Mouse (Mus musculus): ENCODE data around the gene Copg1. TPM values are rescaled to one million over a fixed set of nuclear protein-coding genes. Genes with fewer than 3 reads are reported as not detected.

Gene Copg1
- polyA plus RNA-seq, 1 experiment from 2014 or later = 89.5 TPM

- no peak overlapping the region for H3K9ac ChIP-seq (ENCODE audit: low read depth, low read length)
- H3K27ac ChIP-seq (ENCODE audit: low read depth, low read length) = no peak overlapping the region
- H3K27me3 ChIP-seq (replicated peaks; ENCODE audit: control insufficient read depth, insufficient read depth, low read length) = no peaks in the 10 kb centered on the region
- no peaks in the 10 kb centered on the region for H3K9me3 ChIP-seq (ENCODE audit: control insufficient read depth)
- H3K4me3 ChIP-seq (ENCODE audit: low read depth, low read length) = no peak overlapping the region
- H3K36me3 ChIP-seq (ENCODE audit: control insufficient read depth, insufficient read depth) = no peaks in the 10 kb centered on the region
- 46% methylated on average over 1 of the region's 1 CpGs for WGBS
- no peaks in the 10 kb centered on the region for H3K4me1 ChIP-seq (replicated peaks; ENCODE audit: control insufficient read depth, insufficient read depth, low read length)
- no peak overlapping the region for H3K4me2 ChIP-seq (replicated peaks; ENCODE audit: low read depth)
- no peak for ATAC-seq
- TF ChIP-seq CTCF (IDR thresholded peaks at IDR 0.05; ENCODE audit: low read depth) = no peak
Observed at GRCm38 (mm10) chr6:87857071-87857470, 30.5 kb upstream of the Copg1 start.

GRCm38 (mm10) chr6:87866211-87866610, 21.4 kb upstream of the Copg1 start:
- Histone ChIP-seq H3K27me3 (replicated peaks; ENCODE audit: control insufficient read depth, insufficient read depth, low read length) (no peaks in the 10 kb centered on the region), H3K36me3 (ENCODE audit: control insufficient read depth, insufficient read depth) (no peaks in the 10 kb centered on the region), H3K9me3 (ENCODE audit: control insufficient read depth) (no peaks in the 10 kb centered on the region), H3K9ac (ENCODE audit: low read depth, low read length) (no peak overlapping the region), H3K4me3 (ENCODE audit: low read depth, low read length) (no peak overlapping the region), H3K4me2 (replicated peaks; ENCODE audit: low read depth) (no peak overlapping the region), H3K4me1 (replicated peaks; ENCODE audit: control insufficient read depth, insufficient read depth, low read length) (no peaks in the 10 kb centered on the region), H3K27ac (ENCODE audit: low read depth, low read length) (no peak overlapping the region)
- TF ChIP-seq CTCF (IDR thresholded peaks at IDR 0.05; ENCODE audit: low read depth) = no peak
- 75% methylated on average over 6 of the region's 6 CpGs for WGBS
- ATAC-seq = no peak

- Histone ChIP-seq H3K27me3 (replicated peaks; ENCODE audit: control insufficient read depth, insufficient read depth, low read length) (no peaks in the 10 kb centered on the region), H3K4me1 (replicated peaks; ENCODE audit: control insufficient read depth, insufficient read depth, low read length) (no peaks in the 10 kb centered on the region), H3K4me3 (ENCODE audit: low read depth, low read length) (no peak overlapping the region), H3K9ac (ENCODE audit: low read depth, low read length) (no peak overlapping the region), H3K27ac (ENCODE audit: low read depth, low read length) (no peak overlapping the region), H3K4me2 (replicated peaks; ENCODE audit: low read depth) (no peak overlapping the region), H3K36me3 (ENCODE audit: control insufficient read depth, insufficient read depth) (no peaks in the 10 kb centered on the region), H3K9me3 (ENCODE audit: control insufficient read depth) (no peaks in the 10 kb centered on the region)
- no peak for TF ChIP-seq CTCF (IDR thresholded peaks at IDR 0.05; ENCODE audit: low read depth)
- 53% methylated on average over 2 of the region's 2 CpGs for WGBS
- ATAC-seq = no peak
Observed at GRCm38 (mm10) chr6:87867256-87867655, 20.4 kb upstream of the Copg1 start.

- H3K4me3 ChIP-seq (ENCODE audit: low read depth, low read length) = no peak overlapping the region
- H3K4me2 ChIP-seq (replicated peaks; ENCODE audit: low read depth) = no peak overlapping the region
- no peak overlapping the region; the same call in 1 of the 2 replicates for H3K27ac ChIP-seq (ENCODE audit: low read depth, low read length)
- 59% methylated on average over 9 of the region's 9 CpGs for WGBS
- H3K9me3 ChIP-seq (ENCODE audit: control insufficient read depth) = no peaks in the 10 kb centered on the region
- H3K9ac ChIP-seq (ENCODE audit: low read depth, low read length) = no peak overlapping the region
- H3K36me3 ChIP-seq (ENCODE audit: control insufficient read depth, insufficient read depth) = no peaks in the 10 kb centered on the region
- no peaks in the 10 kb centered on the region for H3K27me3 ChIP-seq (replicated peaks; ENCODE audit: control insufficient read depth, insufficient read depth, low read length)
- ATAC-seq = peak; percentile 76
- no peaks in the 10 kb centered on the region for H3K4me1 ChIP-seq (replicated peaks; ENCODE audit: control insufficient read depth, insufficient read depth, low read length)
- TF ChIP-seq CTCF (IDR thresholded peaks at IDR 0.05; ENCODE audit: low read depth) = no peak
Observed at GRCm38 (mm10) chr6:87868871-87869506, 18.6 kb upstream of the Copg1 start.

GRCm38 (mm10) chr6:87870440-87870839, 17.2 kb upstream of the Copg1 start:
- H3K4me1 ChIP-seq (replicated peaks; ENCODE audit: control insufficient read depth, insufficient read depth, low read length) = no peaks in the 10 kb centered on the region
- ATAC-seq = no peak

GRCm38 (mm10) chr6:87871240-87871639, 16.4 kb upstream of the Copg1 start:
- 39% methylated on average over 7 of the region's 7 CpGs for WGBS
- Histone ChIP-seq H3K9ac (ENCODE audit: low read depth, low read length) (no peak overlapping the region), H3K4me3 (ENCODE audit: low read depth, low read length) (no peak overlapping the region), H3K27me3 (replicated peaks; ENCODE audit: control insufficient read depth, insufficient read depth, low read length) (no peaks in the 10 kb centered on the region), H3K9me3 (ENCODE audit: control insufficient read depth) (no peaks in the 10 kb centered on the region), H3K4me1 (replicated peaks; ENCODE audit: control insufficient read depth, insufficient read depth, low read length) (no peaks in the 10 kb centered on the region), H3K27ac (ENCODE audit: low read depth, low read length) (no peak overlapping the region), H3K36me3 (ENCODE audit: control insufficient read depth, insufficient read depth) (no peaks in the 10 kb centered on the region), H3K4me2 (replicated peaks; ENCODE audit: low read depth) (no peak overlapping the region)
- ATAC-seq = peak; percentile 49
- TF ChIP-seq CTCF (IDR thresholded peaks at IDR 0.05; ENCODE audit: low read depth) = no peak

More at GRCm38 (mm10) chr6:87870440-87870839, 17.2 kb upstream of the Copg1 start:
- 25% methylated on average over 1 of the region's 1 CpGs for WGBS
- H3K9me3 ChIP-seq (ENCODE audit: control insufficient read depth) = no peaks in the 10 kb centered on the region
- TF ChIP-seq CTCF (IDR thresholded peaks at IDR 0.05; ENCODE audit: low read depth) = no peak
- H3K4me2 ChIP-seq (replicated peaks; ENCODE audit: low read depth) = no peak overlapping the region
- H3K36me3 ChIP-seq (ENCODE audit: control insufficient read depth, insufficient read depth) = no peaks in the 10 kb centered on the region
- no peak overlapping the region for H3K9ac ChIP-seq (ENCODE audit: low read depth, low read length)
- H3K27me3 ChIP-seq (replicated peaks; ENCODE audit: control insufficient read depth, insufficient read depth, low read length) = no peaks in the 10 kb centered on the region
- no peak overlapping the region for H3K27ac ChIP-seq (ENCODE audit: low read depth, low read length)
- no peak overlapping the region for H3K4me3 ChIP-seq (ENCODE audit: low read depth, low read length)

All from intestine, postnatal 0 days (tissue).